Mouse (Mus musculus) hindbrain, postnatal 0 days (tissue): ENCODE measurements around the gene Ttc7b. TPM values are rescaled to one million over a fixed set of nuclear protein-coding genes. Genes with fewer than 3 reads are reported as not detected.

ENCODE experiments used
- ATAC-seq: fragments of 200-750 bp; cut with Nextera tagmentation; 2 replicates; pipeline ENCODE4 v1.8.0; 2017; ENCODE audit warnings: mild to moderate bottlenecking, moderate TSS enrichment, moderate library complexity
- DNase-seq: peaks from one replicate; pipeline ENCODE4 v3.0.0-alpha.2; 2015; ENCODE audit warnings: low spot score
- H3K27ac ChIP-seq: fragments of 300-500 bp; sonication (generic); 2 replicates; pipeline ENCODE4 v1.5.1; 2014; ENCODE audit warnings: mild to moderate bottlenecking
- H3K27me3 ChIP-seq: fragments of 300-500 bp; sonication (generic); 2 replicates; pipeline ENCODE4 v1.6.1; 2014; ENCODE audit warnings: low read length, mixed read lengths; ENCODE audit not compliant: insufficient read depth
- H3K36me3 ChIP-seq: fragments of 300-500 bp; sonication (generic); 2 replicates; pipeline ENCODE4 v1.6.1; 2014; ENCODE audit warnings: low read length, mixed read lengths; ENCODE audit not compliant: insufficient read depth
- H3K4me1 ChIP-seq: fragments of 300-500 bp; sonication (generic); 2 replicates; pipeline ENCODE4 v1.6.1; 2014; ENCODE audit warnings: antibody characterized with exemption, low read length, mixed read lengths; ENCODE audit not compliant: insufficient read depth
- H3K4me2 ChIP-seq: fragments of 300-500 bp; sonication (generic); 2 replicates; pipeline ENCODE4 v1.6.1; 2014; ENCODE audit warnings: low read depth, mild to moderate bottlenecking, low read length, moderate library complexity, mixed read lengths
- H3K4me3 ChIP-seq: fragments of 300-500 bp; sonication (generic); 2 replicates; pipeline ENCODE4 v1.5.1; 2014; ENCODE audit warnings: low read length
- H3K9ac ChIP-seq: fragments of 300-500 bp; sonication (generic); replicated peaks from 2 replicates; pipeline ENCODE4 v1.6.1; 2014; ENCODE audit warnings: mild to moderate bottlenecking, low read length, moderate library complexity, mixed read lengths
- H3K9me3 ChIP-seq: fragments of 300-500 bp; sonication (generic); 2 replicates; pipeline ENCODE4 v1.6.1; 2016; ENCODE audit warnings: low read length, mixed read lengths
- CTCF ChIP-seq: IDR thresholded peaks from 2 replicates; pipeline ENCODE4 v1.5.1; 2016; ENCODE audit warnings: antibody characterized with exemption, control low read depth, low read depth
- WGBS: fragments of 180-500 bp; shearing (Covaris S2); extraction: QIAGEN DNeasy Blood & Tissue Kit; methylation state at CpG from one replicate; pipeline ENCODE4 v1.1.7; 2014; 5-methylcytosine and 5-hydroxymethylcytosine counted together
- polyA plus RNA-seq: library from polyadenylated mRNA; unstranded; fragments of >200 nt; fragmentation: Nextera tagmentation; extraction: Ambion mirVana; gene quantifications from 2 replicates; pipeline ENCODE4 v1.2.1, GENCODE M21; 2015
- total RNA-seq: library from RNA; depleted of rRNA; stranded (reverse); fragments of >200 nt; gene quantifications from 2 replicates; pipeline ENCODE4 v1.2.3, GENCODE M21; 2014

Gene Ttc7b
- total and polyA plus RNA-seq, 2 experiments from 2014 or later: 8.6 to 51.2 TPM

DNA sequence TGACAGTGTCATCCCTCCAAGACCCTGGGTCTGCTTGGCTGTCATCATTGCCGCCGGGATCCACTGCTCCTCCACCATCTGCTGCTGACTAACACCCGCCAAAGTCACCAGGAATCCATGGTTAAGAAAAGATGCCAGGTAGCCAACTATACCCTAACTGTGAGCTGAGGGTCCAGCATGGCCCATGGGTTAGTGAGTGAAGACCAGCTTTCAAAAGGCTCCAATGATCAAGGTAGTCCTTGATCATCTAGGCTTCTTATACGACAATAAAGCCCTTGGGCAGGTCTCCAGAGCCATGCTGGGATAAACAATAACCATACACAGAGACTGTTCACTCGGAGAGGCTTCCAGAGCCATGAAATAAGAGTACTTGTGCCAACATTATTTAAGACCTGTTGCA lies 22.6 kb downstream of the Ttc7b start:
- peaks cover 51% of the 10 kb centered on the region for H3K36me3 ChIP-seq
- 76% methylated on average over 5 of the region's 5 CpGs for WGBS

DNA sequence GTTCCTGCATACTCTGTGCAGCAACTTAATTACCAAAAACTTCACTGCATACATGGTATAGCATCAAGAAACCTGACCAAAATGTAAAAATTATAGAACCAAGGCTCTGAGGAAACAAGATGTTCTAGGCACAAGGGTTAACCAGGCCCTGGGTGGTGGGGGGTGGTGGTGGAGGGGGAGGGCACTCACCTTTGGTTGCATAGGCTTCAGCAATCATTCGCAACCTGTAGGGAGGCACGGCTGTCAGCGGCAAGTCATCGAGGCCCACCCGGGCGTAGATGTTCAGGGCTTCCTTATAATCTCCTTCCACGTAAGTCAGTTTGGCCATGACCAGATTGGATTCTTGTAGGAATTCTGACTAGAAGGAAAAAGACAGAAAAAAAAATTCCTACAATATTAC lies 25.5 kb downstream of the Ttc7b start:
- Histone ChIP-seq H3K4me1 (no peaks in the 10 kb centered on the region), H3K4me3 (no peak overlapping the region), H3K9me3 (no peaks in the 10 kb centered on the region), H3K27ac (no peak overlapping the region), H3K27me3 (no peaks in the 10 kb centered on the region), H3K9ac (no peak overlapping the region), H3K4me2 (no peak overlapping the region), H3K36me3 (peaks cover 51% of the 10 kb centered on the region)
- no peak for DNase-seq
- 0 out of 2 replicates have a peak, but pooled peaks have one; percentile 19 for ATAC-seq
- 98% methylated on average over 7 of the region's 7 CpGs for WGBS
- no peak for TF ChIP-seq CTCF

More for the DNA sequence above, 22.6 kb downstream of the Ttc7b start:
- Histone ChIP-seq H3K27me3 (no peaks in the 10 kb centered on the region), H3K9ac (no peak overlapping the region), H3K27ac (no peak overlapping the region), H3K4me1 (no peaks in the 10 kb centered on the region), H3K9me3 (no peaks in the 10 kb centered on the region), H3K4me2 (no peak overlapping the region), H3K4me3 (no peak overlapping the region)
- no peak for TF ChIP-seq CTCF
- ATAC-seq (no peak), DNase-seq (no peak)

DNA sequence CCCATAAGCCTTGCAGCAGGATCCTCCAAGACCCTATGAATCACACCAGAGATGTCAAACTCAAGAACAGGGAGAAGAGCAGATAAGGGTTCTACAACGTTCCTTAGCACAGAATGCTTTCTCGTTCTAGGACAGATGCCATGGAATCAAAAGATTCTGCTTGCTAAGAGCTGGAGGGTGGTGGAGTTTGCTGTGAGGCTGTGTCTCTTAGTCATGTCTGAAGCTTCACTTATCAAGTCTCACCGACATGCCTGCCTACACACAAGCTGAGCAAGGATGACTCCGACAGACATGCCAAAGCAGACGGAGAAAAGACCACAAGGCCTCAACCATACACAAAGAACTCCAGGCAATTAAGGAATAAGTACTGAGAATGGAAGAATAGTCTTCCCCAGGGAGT lies 27.4 kb downstream of the Ttc7b start:
- DNase-seq: no peak
- no peak overlapping the region for H3K4me3 ChIP-seq
- H3K36me3 ChIP-seq: peaks cover 41% of the 10 kb centered on the region
- H3K4me1 ChIP-seq: no peaks in the 10 kb centered on the region
- no peak for ATAC-seq
- no peak overlapping the region for H3K4me2 ChIP-seq
- no peaks in the 10 kb centered on the region for H3K27me3 ChIP-seq
- WGBS: 86% methylated on average over 5 of the region's 5 CpGs
- H3K9me3 ChIP-seq: no peaks in the 10 kb centered on the region
- H3K9ac ChIP-seq: no peak overlapping the region
- H3K27ac ChIP-seq: no peak overlapping the region
- no peak for TF ChIP-seq CTCF

DNA sequence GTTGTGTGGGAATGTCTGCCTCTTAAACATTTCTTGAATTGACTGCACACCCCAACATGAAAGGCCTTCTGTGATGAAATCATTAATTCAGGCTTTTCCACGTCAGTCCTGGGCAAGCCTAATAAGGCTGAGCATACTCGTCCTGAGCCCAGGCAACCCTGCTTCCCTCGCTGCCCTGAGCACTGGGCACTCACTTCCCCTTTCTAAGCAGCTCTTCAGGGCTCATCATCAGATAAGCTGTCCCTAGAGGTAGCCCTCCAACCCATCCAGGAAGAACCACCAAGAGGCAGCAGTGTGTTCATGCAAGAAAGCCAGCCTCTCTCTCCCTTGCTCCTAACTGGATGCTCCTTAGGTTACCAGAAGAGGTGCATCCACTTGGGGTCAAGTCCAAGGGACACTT lies 27.9 kb downstream of the Ttc7b start:
- Histone ChIP-seq H3K36me3 (peaks cover 35% of the 10 kb centered on the region), H3K4me2 (no peak overlapping the region)
- 78% methylated on average over 3 of the region's 3 CpGs for WGBS

DNA sequence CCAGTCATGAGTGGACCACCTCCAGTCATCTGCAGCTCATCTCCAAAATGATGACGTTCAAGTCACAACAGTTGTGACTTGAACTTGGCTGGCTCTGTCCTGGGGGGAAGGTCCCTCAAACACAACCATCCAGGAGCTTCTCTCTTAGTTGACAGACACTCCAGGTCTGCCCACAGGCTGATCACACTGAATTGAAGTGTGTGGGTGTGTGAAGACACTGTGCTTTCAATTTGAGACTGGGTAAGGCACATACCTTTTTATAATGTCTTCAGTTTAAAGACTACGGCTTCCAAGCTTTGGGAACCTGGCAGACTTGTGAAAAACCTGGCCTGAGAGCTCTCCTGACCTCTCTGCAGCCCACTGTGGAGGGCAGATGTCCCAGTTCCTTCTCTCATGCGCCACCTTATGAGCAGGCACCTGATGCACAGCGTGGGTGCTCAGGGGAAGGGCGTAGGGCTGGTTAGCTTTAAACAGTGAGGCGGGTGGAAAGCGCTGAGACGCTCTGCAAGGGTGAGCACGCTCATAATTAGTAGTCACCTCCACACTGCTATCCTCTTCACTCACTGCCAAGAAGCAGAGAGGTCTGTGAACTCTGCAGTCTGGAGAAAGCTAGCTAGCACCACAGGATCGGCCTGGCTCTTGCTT lies 28.5 kb downstream of the Ttc7b start:
- H3K4me1 ChIP-seq: no peaks in the 10 kb centered on the region
- no peak overlapping the region for H3K9ac ChIP-seq
- no peak for TF ChIP-seq CTCF
- H3K4me2 ChIP-seq: no peak overlapping the region
- peak; percentile 32 for DNase-seq
- H3K27ac ChIP-seq: no peak overlapping the region
- H3K9me3 ChIP-seq: no peaks in the 10 kb centered on the region
- 87% methylated on average over 10 of the region's 10 CpGs for WGBS
- ATAC-seq: peak; percentile 76; the same call in 1 of the 2 replicates
- no peaks in the 10 kb centered on the region for H3K27me3 ChIP-seq
- H3K36me3 ChIP-seq: peaks cover 31% of the 10 kb centered on the region
- no peak overlapping the region for H3K4me3 ChIP-seq

More for the DNA sequence above, 27.9 kb downstream of the Ttc7b start:
- H3K4me3 ChIP-seq: no peak overlapping the region
- no peaks in the 10 kb centered on the region for H3K9me3 ChIP-seq
- DNase-seq (no peak), ATAC-seq (peak; percentile 21; the same call in 1 of the 2 replicates)
- H3K27ac ChIP-seq: no peak overlapping the region
- no peak overlapping the region for H3K9ac ChIP-seq
- no peak for TF ChIP-seq CTCF
- H3K27me3 ChIP-seq: no peaks in the 10 kb centered on the region
- H3K4me1 ChIP-seq: no peaks in the 10 kb centered on the region

DNA sequence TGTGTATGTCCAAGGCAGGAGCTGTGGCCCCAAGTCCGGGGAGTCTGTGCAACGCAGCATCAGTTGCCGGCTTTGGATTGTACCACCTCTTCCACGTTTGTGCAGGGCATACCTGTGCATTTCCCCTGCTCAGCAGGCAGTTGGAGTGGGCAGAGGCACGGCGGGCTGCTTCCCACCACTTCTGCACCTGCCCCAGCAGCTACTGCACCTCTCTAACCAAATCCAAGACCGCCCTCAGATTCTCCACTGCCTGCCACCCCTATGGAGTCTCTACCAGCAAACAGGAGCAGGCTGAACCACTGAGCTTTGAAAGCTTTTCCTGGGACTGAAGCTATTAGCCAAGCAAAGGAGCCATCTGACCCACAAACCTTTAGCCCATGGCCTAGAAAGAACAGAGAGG lies 30.8 kb downstream of the Ttc7b start:
- ATAC-seq (no peak), DNase-seq (no peak)
- H3K27ac ChIP-seq: no peak overlapping the region
- no peak overlapping the region for H3K4me2 ChIP-seq
- 89% methylated on average over 7 of the region's 7 CpGs for WGBS
- no peak overlapping the region for H3K4me3 ChIP-seq
- TF ChIP-seq CTCF: no peak
- no peaks in the 10 kb centered on the region for H3K9me3 ChIP-seq
- H3K27me3 ChIP-seq: no peaks in the 10 kb centered on the region
- peaks cover 13% of the 10 kb centered on the region for H3K36me3 ChIP-seq
- H3K4me1 ChIP-seq: no peaks in the 10 kb centered on the region
- no peak overlapping the region for H3K9ac ChIP-seq

DNA sequence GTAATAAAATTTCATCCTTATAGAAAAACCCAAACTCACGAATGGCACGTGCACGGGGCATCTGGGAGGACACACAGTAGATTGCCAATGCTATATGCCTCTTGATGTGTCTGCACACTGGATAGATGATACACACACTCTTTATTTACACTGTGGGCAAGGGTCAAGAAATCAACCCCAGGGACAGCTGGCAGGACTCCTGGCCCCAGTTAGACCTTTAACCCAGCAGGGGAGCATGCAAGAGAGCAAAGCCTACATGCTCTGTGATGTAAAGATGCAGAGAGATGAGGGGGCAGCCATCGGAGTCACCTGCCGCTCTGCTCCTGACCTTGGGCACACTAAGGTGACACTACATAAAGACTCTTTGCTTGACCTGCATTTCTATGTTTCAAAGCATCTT lies 32.3 kb downstream of the Ttc7b start:
- ATAC-seq: no peak
- no peak overlapping the region for H3K9ac ChIP-seq

More for the DNA sequence above, 32.3 kb downstream of the Ttc7b start:
- H3K27me3 ChIP-seq: no peaks in the 10 kb centered on the region
- WGBS: 93% methylated on average over 5 of the region's 5 CpGs
- H3K4me1 ChIP-seq: no peaks in the 10 kb centered on the region
- no peaks in the 10 kb centered on the region for H3K9me3 ChIP-seq
- H3K4me2 ChIP-seq: no peak overlapping the region
- DNase-seq: no peak
- no peak overlapping the region for H3K27ac ChIP-seq
- H3K4me3 ChIP-seq: no peak overlapping the region
- H3K36me3 ChIP-seq: peaks cover 4% of the 10 kb centered on the region
- no peak for TF ChIP-seq CTCF
